Mouse (Mus musculus): ENCODE measurements around the gene L1cam.

Gene L1cam

GRCm38 (mm10) chrX:73895719-73896118 lies at the start of gene L1cam:
TSS of gene L1cam (minus strand) at chrX:73896105.
- peak; percentile 58 to 79 for DNase-seq

DNA sequence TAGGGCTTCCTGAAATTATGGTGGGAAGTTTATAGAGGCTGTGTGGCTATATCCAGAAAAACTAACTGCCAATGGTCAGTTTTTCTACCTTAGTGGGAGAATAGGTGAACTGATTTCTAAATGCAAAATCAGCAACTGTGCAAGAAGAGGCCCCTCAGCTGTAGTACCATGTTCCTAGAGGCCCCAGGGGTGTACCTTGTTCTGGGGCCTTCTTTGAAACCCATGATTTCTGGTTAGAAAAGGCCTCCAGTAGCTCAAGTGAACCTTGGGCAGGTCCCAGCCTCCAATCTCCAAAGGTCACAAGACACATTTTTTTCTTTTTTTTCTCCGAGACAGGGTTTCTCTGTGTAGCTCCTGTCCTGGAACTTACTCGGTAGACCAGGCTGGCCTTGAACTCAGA lies 46.4 kb upstream of the L1cam start:
- DNase-seq, result no peak

DNA sequence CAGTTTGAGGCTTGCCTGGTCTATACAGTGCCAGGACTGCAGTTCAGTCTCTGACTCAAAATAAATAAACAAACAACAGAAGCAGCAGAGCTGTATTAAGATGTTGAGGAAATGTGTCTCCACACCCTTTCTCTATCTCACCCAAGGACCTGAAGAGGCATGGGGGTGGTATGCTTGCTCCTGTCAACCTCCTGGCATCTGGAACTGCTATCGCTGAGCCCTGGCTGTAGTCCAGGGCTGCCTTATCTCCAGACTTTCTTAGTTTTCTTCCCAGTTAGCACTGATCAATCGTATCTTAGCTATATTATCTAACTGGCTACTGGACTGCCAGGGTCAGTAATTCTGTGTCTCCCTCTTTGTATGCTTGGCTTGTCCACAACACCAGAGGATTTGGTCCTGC lies 46.0 kb upstream of the L1cam start:
- DNase-seq, result no peak

- no peak for DNase-seq
Observed at GRCm38 (mm10) chrX:73931871-73932270, 36.0 kb upstream of the L1cam start.

DNA sequence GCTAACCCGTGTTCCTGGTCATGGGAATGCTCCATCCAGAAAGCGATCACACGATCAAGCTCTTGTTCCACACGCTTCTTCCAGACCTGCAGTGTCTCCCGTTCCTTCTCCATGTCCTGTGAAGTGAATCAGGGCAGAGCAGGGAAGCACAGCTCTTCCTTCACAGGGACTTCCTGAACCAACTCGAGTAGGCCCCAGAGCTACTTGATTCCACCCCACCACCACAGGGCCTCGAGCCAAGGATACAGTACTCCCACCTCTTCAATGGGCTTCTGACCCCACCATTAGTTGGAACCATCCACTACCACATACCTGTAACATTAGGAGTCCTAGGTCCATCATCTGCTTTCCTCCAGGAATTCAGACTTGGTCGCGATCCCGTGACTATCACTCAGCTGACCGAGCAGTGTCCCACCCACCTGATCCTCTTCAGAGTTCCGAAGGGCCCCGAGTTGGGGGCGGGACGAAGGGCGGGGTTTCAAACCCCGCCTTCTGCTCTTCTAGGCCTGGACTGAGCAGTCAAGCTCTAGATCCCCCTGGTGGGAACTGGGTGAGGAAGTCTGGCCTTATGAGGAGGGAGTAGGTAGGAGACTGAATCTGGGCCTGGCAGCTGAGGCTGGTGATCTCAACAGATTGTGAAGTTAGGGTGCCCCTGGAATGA lies 34.6 kb upstream of the L1cam start, which contains the start of gene Renbp:
Gene Renbp, minus strand, starts transcription at position 449 of the 661 bp plus-strand sequence.
- peak; percentile 86 to 88 for DNase-seq

DNA sequence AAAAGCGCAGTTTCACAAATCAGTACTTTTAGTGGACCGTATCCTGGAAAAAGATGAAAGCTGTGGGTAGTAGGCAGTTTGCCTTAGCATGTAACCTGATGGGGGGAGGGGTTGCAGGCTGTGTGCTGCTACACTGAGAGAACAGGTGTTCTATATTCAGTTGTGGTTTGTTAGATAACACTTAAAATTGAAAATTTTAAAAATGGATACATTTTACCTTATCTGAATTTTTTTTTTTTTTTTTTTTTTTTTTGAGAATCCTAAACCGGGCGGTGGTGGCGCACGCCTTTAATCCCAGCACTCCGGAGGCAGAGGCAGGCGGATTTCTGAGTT lies 26.6 kb upstream of the L1cam start:
- no peak for DNase-seq

DNA sequence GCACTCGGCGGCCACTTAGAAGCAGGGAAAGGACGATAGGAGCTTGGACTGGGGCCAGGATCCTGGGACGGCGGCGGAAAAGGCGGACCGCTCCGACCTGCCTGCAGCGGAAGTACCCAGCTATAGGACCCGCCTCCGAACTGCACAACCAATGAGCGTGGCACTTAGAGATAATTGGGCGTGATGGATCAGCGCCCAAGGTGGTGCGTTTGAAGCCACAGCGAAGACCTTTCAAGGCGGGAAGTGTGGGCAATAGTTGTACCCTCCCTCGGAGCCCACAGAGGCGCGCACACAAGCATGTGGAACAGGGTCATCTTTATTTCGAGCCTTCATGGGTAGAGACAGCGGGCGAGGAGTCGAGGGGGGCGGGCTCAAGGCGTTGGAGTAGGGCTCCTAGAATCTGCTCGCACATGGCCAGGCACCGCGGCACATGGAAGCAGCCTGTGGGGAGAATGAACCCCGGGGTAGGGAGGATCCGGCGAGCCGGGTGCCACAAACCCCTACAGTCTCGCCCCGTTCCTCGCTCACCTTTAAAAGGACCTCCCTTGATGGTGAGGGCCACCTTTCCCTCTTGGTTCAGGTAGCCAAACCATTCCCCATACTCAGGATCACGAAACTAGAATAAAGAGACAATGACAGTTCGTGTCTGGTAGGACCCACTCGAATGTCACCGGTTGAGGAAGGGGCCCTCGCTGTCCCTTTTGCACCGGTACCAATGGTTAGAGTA lies 26.1 kb upstream of the L1cam start, which contains the start of the genes Arhgap4 and Naa10:
Gene Arhgap4, minus strand, starts transcription at position 48 of the 727 bp plus-strand sequence.
Gene Naa10, minus strand, starts transcription at position 122 of the 727 bp plus-strand sequence.
- peak; percentile 90 to 94 for DNase-seq

DNA sequence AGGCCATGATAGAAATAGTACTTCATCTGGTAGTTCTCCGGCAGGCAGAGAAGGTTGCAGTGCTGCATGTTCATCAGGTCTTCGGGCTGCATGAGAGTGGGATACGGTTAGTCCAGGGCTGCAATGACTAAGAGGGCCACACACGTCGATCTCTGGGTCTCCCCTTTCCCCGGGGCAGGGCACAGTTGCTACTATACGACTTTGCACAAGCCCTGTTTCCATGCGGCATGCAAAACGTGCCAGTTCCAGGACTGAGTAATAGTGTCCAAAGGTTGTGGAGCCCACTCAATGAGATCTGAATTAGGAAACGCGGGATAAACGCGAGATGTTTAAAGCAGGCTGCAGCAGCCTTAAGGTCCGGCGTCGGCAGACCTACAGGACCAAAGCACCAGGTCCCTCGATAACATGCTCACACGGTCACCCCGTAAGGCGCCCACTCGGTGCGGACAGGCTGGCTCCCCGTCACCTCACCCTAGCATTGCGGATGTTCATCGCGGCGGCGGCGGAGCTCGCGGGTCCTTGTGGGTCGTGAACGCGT lies 25.4 kb upstream of the L1cam start:
- no peak for DNase-seq

DNA sequence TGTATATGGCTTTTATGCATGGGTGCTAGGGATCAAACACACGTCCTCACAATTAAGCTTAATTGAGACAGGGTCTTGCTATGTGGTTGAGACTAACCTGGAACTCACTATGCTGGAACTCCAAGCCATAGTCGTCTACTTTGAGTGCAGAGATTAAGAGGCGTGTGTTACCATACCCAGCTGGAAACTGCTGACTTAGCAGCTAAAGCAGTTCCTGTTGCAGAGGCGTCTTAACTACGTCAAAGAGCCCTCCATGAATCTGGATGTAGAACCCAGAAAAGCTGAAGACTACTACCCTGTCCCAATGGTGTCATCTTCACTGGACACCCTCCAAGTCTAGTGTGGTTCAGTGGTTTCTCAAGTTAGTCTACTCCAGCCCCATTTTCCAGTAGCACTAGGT lies 22.7 kb upstream of the L1cam start:
- DNase-seq, result no peak

DNA sequence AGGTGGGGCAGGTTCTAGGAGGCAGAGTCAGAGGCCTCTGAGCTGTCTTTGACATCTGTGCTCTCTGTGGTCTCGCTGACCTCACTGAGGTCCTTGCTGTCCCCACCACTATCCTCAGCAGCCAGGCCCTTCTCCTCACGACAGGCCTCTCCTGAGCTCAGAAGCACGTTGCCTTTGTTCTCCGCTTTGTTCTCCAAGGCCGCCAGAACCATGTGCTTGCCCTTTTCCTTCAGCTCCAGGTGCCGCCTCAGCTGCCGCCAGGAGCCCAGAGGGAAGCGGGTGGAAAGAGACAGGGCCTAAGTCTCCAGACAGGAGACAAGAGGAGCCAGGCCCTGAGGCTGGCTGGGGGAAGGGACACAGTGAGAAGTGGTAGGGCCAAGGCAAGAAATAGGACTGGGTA lies 21.0 kb upstream of the L1cam start:
- DNase-seq, result no peak

DNA sequence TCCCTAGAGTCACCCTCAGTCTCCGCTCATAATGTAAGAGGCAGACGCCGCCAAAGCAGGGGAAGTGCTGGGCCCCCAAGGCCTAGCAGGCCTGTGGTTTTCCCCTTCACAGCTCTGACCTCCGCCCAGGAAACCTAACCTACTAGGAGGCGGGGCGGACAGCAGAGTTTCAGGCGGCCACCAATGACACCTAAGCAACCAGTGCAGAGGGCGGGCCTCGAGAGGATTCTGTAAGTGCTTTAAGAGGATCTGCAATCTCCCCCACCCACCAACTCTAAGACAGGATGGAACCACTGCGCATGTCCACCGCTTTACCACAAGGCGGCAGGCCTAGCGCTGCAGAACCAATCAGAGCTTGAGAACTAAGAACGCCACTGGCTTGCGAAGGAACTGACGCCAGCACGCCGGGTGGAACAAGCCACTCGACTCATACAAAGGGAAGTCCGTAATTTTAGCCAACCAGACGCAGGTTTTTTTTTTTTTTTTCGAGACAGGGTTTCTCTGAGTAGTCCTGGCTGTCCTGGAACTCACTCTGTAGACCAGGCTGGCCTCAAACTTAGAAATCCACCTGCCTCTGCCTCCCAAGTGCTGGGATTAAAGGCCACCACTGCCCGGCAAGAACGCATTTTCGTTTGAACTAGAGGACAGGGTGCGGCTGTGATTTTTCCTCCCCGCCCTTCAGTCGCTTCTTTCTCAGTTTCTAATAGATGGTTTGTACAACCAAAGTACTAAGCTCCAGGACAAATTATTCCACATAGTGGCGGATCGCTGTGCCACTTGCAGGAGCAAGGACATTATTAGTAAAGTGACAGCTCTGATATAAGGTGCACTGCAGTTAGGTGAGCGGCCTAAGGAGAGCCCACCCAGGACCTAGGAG lies 19.2 kb upstream of the L1cam start:
- DNase-seq, result peak; percentile 93 to 96

DNA sequence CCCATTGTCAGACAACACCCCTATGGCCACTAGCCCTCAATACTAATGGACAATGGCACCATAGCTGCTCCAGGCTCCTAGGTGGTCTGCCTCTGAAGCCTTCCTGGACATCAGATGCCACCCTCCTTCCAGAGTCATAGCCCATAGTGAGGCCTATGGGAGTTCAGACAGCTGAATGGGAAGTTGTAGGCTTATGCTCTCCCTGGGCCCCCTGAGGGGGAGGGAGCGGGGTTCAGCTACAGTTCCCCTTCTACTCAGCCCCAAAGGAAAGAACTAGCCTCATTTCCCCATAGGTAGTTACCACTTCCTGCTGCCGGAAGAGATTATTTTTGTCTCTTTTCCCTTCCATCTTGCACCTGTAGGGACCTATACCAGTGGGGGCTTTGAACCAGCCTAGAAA lies 15.7 kb upstream of the L1cam start:
- peak in 1 of 2 experiments; percentile 9 for DNase-seq

GRCm38 (mm10) chrX:73911156-73911555 lies 15.3 kb upstream of the L1cam start:
- DNase-seq, result peak in 1 of 2 experiments; percentile 30

DNA sequence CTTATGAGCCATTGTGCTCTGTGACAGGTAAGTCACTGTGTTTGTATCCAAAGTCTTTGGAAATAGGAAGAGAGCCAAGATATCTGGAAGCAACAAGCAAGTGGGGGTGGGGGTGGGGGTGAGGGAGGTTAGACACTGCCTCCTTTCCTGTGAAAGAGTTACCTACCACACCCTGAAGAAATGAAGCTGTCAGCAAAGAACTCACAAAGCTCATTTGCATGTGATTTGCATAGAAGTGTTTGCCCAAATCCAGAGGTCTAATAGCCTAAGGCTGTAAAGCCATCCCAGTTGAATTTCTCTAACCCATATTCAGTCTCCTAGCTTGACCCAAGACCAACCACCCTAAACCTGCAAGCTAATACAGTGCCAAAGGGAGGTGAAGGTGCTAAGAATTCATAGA lies 14.5 kb upstream of the L1cam start:
- no peak for DNase-seq

GRCm38 (mm10) chrX:73910049-73910448 lies 14.1 kb upstream of the L1cam start:
- no peak for DNase-seq

DNA sequence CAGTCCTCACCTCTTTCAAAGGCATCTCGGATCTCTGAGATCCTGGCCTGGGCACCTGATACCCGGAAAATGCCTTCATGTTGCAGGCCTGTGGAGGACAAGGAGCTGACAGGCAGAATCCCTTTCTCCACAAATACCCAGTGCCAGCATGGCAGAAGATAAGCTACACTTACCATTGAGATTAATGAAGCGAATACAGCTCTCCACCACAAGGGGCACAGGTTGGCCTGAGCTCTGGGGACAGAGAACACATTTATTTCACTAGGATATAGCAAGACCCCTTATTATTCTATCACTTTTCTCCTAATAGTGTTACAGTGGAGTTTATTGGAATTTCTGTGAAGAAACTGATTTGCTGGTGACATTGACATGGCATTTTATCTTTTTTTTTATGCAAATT lies 2.1 kb upstream of the L1cam start:
- DNase-seq, result no peak

DNA sequence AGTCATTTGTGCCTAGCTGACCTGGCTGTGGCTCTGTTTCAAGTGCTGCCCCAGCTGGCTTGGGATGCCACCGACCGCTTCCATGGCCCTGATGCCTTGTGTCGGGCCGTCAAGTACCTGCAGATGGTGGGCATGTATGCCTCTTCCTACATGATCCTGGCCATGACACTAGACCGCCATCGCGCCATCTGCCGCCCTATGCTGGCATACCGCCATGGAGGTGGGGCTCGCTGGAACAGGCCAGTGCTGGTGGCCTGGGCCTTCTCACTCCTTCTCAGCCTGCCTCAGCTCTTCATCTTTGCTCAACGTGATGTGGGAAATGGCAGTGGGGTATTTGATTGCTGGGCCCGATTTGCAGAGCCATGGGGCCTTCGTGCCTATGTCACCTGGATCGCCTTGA lies 3.1 kb downstream of the L1cam start:
- DNase-seq, result peak in 1 of 2 experiments; percentile 7

DNA sequence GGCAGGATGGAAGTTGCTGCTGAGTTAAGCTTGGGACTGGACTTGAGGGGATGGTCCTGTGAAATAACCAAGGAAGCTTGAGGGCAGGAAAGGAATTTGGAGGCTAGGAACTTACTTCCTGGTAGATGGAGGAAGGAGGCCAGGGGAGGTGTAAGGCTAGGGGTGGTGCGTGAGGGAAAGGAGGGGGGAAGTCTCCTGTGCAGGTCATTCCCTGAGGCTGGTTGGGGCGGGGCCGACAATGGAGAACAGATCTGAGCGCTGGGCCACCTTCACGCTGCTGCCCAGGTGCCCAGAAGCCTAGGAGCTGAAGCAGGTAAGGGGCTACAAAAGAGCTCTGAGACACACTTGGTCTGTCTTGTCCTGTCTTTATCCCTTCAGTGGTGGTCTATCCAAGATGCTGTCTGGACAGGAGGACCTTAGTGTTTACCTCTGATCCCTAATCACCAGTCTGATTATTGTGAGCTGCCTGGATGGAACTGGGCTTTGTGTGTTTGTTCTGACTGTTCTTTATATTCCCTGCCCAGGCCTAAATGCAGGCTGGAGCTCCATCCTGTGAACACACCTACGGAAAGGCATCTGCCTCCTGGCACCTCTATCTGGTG lies 4.3 kb downstream of the L1cam start, which contains the start of gene Avpr2:
Gene Avpr2, plus strand, starts transcription at position 552 of the 602 bp plus-strand sequence.
- DNase-seq, result peak; percentile 39 to 53

DNA sequence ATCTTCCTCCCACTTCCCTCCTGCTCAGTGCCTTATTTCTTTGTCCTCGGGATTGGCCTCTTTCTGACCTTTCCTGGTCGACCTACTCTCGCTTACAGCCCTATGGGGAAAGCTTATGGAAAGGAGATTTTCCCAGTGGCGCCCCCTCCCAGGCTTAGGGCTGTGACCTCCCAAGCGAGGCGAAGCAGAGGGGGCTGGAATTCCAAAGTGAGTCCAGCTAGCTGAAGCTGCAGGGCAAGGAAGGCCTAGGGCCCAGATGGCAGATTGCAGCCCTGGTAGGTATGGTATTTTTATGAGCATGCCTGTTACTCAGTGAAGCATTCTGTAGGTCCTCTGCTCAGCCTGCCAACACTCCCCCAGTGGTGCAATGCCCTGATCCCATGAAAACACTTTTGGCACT lies 14.4 kb downstream of the L1cam start:
- DNase-seq, result peak; percentile 20 to 40

DNA sequence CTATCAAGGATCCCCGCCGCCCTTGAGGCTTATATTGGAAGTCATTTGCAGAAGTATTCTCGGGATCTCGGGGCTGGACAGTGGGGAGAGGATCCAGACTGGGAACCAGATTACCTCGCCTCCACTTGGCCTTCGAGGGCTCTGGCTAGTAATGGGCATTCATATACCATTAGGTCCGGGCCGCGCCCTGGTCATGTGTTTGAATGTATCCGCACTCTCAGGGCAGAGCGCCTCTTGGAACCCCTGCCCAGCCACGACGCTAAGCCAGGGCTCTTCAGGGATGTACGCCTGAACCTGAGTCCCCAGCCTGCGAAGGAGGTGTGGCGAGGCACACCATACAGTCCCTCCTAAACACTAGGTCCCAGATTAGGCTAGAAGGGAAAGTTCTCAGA lies 14.9 kb downstream of the L1cam start:
- DNase-seq, result peak in 1 of 2 experiments; percentile 5

DNA sequence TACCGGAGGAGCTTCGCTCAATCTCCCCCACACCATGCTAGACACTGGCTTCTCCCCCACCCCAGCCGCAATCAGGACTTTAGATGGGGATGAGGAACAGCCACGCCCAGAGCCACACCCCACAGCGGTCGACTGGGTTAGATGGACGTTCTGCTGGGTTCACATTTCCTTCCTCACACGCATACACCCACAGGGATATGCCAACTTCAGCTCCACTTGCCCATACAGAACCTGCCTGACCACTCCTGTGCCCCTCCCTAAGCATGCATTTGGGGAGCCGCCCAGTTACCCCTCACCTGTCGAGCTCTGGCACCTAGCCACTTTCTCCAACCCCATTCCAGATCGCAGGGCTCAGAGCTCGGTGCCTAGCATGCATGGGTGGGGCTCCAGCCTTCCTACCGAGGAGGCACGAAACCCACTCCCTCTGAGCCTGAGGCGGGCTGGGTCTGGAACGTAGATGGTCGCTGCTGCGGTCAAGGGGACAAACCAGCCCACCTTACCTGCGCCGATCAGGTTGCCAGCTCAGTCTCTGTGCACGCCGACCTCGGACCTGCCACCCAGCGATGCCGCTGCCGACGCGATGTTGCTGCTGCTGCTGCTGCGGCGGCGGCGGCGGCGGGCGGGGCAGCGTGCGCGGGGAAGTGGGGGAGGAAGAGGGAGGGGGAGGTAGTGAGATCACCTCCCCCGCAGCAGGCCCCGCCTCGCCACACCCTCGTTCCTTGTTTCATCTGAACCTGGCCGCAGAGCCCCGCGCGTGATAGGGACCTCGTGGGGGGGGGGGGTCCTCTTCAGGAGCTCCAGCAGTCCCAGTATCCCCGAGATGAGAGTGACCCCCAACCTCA lies 15.5 kb downstream of the L1cam start:
- peak in 1 of 2 experiments; percentile 65 for DNase-seq

DNA sequence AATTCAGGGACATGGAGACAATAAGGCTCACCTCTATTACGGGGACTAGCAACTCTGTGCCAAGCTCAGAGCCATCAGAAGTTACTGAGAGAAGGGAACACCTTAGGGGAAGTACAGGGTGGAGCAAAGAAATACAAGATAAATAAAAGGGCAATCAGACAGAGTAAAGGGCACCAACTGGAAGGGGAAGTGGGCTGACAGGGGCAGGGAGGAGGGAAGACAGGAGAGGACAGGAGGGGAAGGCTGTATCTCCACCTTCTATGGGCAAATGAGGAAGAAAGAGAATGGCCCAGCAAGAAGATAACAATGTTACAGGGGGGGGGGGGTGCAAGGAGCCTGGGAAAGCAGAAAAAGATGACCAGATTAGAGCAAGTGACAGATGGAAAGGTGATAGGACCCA lies 18.9 kb downstream of the L1cam start:
- DNase-seq, result no peak

Measured in kidney, postnatal 36 days (tissue).